Mouse (Mus musculus) left cerebral cortex, adult 2 months (tissue): ENCODE data around the gene Bloc1s5. TPM values are rescaled to one million over a fixed set of nuclear protein-coding genes. Genes with fewer than 3 reads are reported as not detected.
"Not testable (repeated sequence)": the region's sequence is repeated elsewhere in the genome, so short reads cannot be mapped to it uniquely, and the experiment has no call there.

Experiments
- DNase-seq, 2 experiments: peaks; one replicate each; pipeline ENCODE4 v3.0.0; 2021 to 2022; ENCODE audit warnings: low spot score in 2 of 2, mixed read lengths in 1 of 2; ENCODE audit errors: extremely low spot score in 1 of 2
- H3K27ac ChIP-seq: fragments of 200-600 bp; 2 replicates; pipeline ENCODE4 v1.8.1; 2022
- H3K4me3 ChIP-seq: fragments of 200-600 bp; 2 replicates; pipeline ENCODE4 v1.8.1; 2022
- CTCF ChIP-seq: fragments of 200-600 bp; IDR thresholded peaks from 2 replicates; pipeline ENCODE4 v1.8.1; 2022; ENCODE audit warnings: antibody characterized with exemption, mild to moderate bottlenecking, moderate library complexity
- intact Hi-C: fragments of 180-260 bp; cut with DNase I; formaldehyde crosslinking; loops from one replicate; pipeline ENCODE4 v1.15.1; 2025
- long read RNA-seq, 2 experiments: library from polyadenylated mRNA; stranded (forward); transcript quantifications; one replicate each; pipeline ENCODE4 v2.0.0; 2021; ENCODE audit warnings: borderline mapping rate in 2 of 2
- total RNA-seq, 2 experiments: library from RNA; stranded (reverse); gene quantifications; 2 replicates each; pipeline ENCODE4 v1.2.3; 2021

The Bloc1s5 gene
- total RNA-seq = 1 to 10 TPM; 9.6 to 9.8 TPM
- long read RNA-seq, experiment 1, full-length matches to known transcripts = 11 of 18 reads
- long read RNA-seq, experiment 1, partial matches to known transcripts = 0 of 18 reads
- long read RNA-seq, experiment 1, other reads (novel, unspliced or antisense) = 7 of 18 reads
- long read RNA-seq, experiment 2, full-length matches to known transcripts = 9 of 12 reads
- long read RNA-seq, experiment 2, partial matches to known transcripts = 0 of 12 reads
- long read RNA-seq, experiment 2, other reads (novel, unspliced or antisense) = 3 of 12 reads

DNA sequence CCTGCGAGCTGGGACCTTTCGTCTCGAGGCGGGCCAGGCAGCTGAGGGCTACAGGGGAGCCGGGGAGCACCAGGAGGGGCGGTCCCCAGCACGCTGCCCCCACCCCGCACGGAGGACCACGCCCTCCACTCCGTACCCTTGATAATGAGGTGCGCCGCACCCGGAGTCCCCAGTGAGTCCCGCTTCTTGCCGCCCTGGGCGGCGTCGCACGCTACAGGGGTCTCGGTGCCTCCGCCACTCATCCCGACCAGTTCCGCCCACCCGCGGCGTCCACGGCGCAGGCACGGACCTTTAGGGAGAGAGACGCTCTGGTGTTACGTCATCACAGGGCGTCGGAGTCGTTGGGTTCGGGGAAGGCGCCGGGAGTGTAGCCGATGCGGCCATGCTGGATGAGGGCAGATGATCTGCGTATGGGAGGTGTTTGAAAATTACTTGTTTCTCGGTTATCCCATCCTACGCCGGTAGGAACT, at the start of gene Bloc1s5:
Gene Bloc1s5, minus strand, starts transcription at position 310 of the 470 bp plus-strand sequence.
- Histone ChIP-seq H3K27ac (peak within 1 kb of the TSS; percentile 92), H3K4me3 (peak within 1 kb of the TSS; percentile 71)
- peak; percentile 95 to 96 for DNase-seq
- intact Hi-C loops = loop anchor here (1.0 kb wide), 1 partner anchor 23 kb away; no protein-coding TSS in a partner anchor
- no peak; the same call in 1 of the 2 replicates for TF ChIP-seq CTCF

DNA sequence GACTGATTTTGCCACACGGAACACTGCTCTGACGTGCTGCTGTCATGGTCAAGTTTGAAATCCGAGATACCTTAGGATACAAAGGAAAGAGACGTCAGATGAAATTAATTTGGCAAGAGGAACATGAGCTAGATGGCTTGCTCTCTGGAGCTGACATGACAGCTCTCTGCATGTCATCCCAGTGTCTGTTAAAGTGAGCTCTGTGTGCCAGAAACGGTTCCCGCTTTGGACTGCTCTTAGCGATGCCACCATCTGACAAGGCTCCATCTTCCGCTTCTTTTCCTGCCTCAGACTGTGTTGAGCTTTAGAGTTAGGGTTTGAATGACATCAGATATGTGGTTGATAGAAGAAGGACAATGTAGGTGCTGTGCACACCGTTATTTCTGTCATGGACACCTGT, 37.4 kb upstream of the Bloc1s5 start:
- no peak overlapping the region for H3K4me3 ChIP-seq
- intact Hi-C loops = no loop called here
- no peak for DNase-seq
- TF ChIP-seq CTCF = no peak
- H3K27ac ChIP-seq = no peak overlapping the region

DNA sequence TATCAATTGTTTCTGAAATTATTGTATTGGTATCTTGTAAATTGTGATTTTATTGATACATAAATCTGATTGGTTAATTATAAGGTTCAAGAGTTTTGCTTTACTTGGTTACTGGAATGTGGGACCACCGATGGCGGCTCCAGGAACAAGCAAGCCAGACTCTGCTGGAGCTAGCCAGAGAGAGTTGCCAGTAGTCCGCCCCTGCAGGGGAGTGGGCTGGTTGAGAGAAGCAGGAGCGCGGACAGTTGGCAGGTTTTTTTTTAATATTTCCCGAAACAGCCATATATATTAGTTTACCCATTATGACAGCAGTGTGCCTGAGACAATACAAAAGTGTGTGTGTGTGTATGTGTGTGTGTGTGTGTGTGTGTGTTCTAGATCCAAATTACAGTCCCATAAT, 36.5 kb upstream of the Bloc1s5 start:
- DNase-seq, H3K4me3 ChIP-seq, intact Hi-C loops: not testable (repeated sequence)

DNA sequence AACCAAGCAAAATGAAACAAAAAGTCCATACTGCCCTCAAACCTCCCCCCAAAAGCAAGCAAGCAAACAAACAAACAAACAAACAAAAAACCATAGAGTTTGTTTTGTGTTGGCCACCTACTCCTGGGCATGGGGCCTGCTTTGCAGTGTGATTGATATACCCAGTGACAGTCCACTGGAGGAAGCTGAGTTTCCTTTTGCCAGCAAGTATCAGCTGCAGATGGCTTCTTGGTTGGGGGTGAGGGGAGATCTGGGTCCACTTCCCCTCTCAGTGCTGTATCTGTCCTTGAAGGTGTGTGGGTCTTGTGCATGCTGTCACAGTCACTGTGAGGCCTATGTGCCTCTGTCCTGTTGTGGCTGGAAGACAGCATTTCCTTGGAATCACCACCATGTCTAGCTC, 35.1 kb upstream of the Bloc1s5 start:
- Histone ChIP-seq H3K4me3 (no peak overlapping the region), H3K27ac (no peak overlapping the region)
- intact Hi-C loops = no loop called here
- DNase-seq = no peak
- no peak for TF ChIP-seq CTCF

More for the DNA sequence above, 36.5 kb upstream of the Bloc1s5 start:
- H3K27ac ChIP-seq = not testable (repeated sequence)

DNA sequence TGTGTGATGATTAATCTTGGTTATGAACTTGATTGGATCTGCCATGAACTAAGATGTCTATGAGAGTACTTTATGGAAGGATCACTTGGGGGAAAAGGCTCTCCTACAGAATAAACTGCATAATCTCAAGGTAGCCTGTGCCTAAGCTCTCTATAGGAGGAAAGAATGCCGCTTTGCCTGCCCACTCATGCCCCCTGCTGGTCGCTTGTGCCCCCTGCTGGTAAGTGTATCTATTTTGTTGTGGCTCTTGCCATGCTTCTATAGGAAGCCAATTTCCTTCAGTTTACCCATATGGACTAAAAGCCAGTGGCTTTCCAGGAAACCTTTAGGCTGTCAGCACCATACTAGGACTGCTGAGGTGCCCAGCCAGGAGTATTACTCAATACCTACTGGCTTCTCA, 33.6 kb upstream of the Bloc1s5 start:
- intact Hi-C loops = no loop called here

DNA sequence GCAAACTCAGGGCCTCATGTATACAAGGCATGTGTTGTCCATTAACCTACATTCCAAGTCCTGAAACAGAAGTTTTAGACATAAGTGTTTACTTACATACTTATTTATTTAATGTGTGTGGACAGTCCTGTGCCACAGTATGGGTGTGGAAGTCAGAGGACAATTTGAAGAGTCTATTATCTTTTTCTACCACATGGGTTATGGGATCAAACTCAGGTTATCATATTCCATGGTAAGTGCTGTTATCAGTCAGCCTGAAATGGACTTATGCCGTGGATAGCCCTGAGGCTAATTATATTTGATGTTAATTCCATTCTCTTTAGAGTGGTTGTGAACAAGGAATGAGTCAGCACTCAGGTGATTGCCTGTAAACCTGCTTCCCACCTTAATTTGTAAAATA, 29.8 kb upstream of the Bloc1s5 start:
- Histone ChIP-seq H3K27ac (no peak overlapping the region), H3K4me3 (no peak overlapping the region)
- no peak for TF ChIP-seq CTCF
- DNase-seq = no peak
- intact Hi-C loops = no loop called here

More for the DNA sequence above, 33.6 kb upstream of the Bloc1s5 start:
- no peak for DNase-seq
- Histone ChIP-seq H3K4me3 (no peak overlapping the region), H3K27ac (no peak overlapping the region)
- peak; percentile 52 for TF ChIP-seq CTCF

DNA sequence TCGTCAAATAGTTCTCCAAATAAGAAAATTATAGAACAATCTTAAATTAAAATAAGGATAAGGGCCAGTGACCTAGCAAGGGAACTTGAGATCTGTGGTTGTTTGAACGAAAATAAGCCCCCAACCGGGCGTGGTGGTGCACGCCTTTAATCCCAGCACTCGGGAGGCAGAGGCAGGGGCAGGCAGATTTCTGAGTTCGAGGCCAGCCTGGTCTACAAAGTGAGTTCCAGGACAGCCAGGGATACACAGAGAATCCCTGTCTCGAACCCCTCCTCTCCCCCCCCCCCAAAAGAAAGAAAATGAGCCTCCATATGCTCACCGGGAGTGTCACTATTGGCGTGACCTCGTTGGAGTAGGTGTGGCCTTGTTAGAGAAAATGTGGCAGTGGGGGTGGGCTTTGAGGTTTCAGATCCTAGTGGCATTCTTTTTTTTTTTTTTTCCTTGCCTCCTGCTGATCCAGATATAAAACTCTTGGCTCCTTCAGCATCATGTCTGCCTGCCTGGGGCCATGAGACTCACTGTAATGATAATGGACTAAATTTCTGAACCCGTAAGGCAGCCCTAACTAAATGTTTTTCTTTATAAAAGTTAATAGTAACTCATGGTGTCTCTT, 24.7 kb upstream of the Bloc1s5 start:
- intact Hi-C loops = loop anchor here (2.0 kb wide), 1 partner anchor 301 kb away; the partner anchor contains the start of gene Slc35b3
- H3K27ac ChIP-seq = no peak overlapping the region
- DNase-seq = no peak
- TF ChIP-seq CTCF = no peak
- no peak overlapping the region for H3K4me3 ChIP-seq

DNA sequence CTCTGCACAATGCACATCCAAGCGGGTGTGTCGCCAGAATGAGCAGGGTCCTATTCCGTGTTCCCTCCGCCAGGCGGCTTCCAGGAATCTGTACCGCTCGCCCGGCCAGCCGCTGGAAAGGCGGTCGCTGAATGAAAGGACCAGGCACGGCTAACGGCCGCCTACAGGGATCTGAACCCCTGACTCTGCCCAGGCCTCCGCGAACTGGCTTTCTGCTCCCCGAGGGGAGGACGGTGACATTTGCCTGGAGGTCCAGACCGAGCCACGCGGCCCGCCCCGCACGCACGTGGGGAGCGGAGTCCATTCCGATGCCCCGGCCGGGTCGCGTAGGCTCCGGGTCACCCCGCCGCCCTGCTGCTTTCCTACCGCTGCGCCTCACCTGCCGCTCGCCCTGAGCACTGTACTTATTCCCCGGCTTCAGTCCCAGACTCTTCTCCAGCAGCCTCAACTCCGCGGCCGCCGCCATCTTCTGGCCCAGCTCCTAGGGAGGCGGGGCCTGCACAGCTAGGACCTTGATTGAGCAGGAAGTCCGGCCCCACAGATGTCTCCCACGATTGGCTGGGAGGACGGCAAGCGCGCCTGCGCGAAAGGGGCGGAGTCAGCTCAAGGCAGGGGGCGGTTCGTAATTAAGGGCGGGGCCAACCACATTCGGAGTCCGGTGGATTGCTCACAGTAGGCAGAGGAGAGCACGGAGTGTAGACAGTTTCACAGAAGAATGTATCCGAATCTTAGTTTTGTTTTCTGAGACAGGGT, 23.8 kb upstream of the Bloc1s5 start, which contains the start of gene Eef1e1:
Gene Eef1e1, minus strand, starts transcription at position 531 of the 753 bp plus-strand sequence.
- intact Hi-C loops = loop anchor here (1.0 to 2.0 kb wide), 2 partner anchors 23 to 302 kb away; partner anchors contain the start of genes Bloc1s5 and Slc35b3
- H3K4me3 ChIP-seq = peak within 1 kb of the TSS; percentile 95
- H3K27ac ChIP-seq = peak within 1 kb of the TSS; percentile 66
- peak; percentile 91 to 93 for DNase-seq
- peak; percentile 77 for TF ChIP-seq CTCF

DNA sequence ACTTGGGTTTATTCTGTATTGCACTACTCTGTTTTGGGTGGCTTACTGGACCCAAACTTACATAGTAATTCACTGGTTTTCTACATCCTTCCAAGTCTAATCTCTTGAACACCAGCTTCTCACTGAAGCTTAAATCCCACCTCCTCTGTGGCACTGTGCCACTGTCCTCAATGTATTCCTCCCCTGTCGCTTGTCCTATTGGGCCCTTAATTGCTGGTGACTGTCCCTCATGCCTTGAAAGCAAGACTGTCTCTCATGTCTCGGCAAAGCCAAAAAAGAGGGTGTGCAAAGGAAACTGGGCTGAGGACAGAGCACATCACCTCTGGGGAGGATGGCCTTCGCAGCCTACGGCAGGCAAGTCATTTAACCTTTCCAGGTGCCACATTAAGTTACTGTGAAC, 23.0 kb upstream of the Bloc1s5 start:
- no peak overlapping the region for H3K27ac ChIP-seq
- no peak for DNase-seq
- intact Hi-C loops = loop anchor here (1.0 to 2.0 kb wide), 2 partner anchors 23 to 303 kb away; partner anchors contain the start of genes Bloc1s5 and Slc35b3
- H3K4me3 ChIP-seq = peak overlapping the region; percentile 95
- no peak for TF ChIP-seq CTCF

DNA sequence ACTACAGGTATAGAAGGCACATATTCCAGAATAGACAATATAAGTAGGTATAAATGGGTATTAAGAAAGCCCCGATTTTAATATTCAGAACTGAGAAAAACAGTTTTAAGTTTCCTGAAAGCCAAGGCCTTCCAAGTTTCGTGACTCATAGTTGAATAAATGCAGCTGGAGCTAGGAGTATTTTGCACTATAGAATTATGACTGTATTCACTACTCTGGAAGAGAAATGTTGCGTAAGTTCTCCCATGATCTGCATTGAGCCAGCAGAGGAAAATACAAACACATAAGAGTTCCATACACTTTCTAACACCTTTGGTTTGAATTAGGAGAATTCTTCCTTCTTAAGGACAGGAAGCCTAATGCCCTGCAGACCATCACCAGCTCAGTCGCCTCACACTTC, 15.4 kb upstream of the Bloc1s5 start:
- Histone ChIP-seq H3K4me3 (no peak overlapping the region), H3K27ac (no peak overlapping the region)
- DNase-seq = no peak
- no peak for TF ChIP-seq CTCF
- intact Hi-C loops = no loop called here

DNA sequence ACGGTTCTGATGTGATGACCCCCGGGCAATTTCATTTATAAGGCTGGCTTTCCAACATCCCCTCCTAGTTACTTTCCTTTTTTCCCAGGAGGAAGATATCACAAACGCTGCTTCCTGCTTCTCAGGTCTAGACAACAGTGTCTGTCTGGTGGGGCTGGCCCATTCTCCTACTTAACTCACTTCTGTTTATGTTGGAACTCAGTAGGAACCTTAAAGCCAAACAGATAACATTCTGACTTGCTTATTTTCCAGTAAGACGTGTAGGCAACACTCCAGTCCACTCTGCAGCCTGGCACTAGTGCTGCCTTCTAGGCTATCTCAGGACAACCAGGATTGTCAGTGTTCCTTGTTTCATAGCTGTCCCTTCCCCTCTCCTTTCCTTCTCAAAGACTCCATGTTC, 14.2 kb upstream of the Bloc1s5 start:
- TF ChIP-seq CTCF = no peak
- no peak overlapping the region for H3K27ac ChIP-seq
- intact Hi-C loops = no loop called here
- H3K4me3 ChIP-seq = no peak overlapping the region
- DNase-seq = no peak

DNA sequence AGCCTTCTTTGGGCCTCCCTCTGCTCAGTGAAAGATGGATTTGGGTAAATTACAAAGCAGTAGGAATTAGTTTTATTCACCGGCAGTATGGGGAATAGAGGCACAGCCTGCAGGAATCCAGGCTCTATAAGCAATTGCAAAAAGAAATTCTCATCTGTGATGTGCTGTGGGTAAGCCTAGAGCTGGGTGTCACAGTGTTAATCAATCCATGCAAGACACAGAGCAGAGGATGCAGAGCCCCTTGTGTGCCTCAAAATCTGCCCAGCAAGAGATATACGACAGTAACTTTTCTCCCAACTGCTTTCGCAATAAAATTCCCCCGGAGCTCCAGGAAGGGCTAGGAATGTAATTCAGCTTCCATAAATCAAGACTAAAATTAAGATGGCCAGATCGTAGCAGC, 6.5 kb upstream of the Bloc1s5 start:
- no peak for TF ChIP-seq CTCF
- DNase-seq = no peak
- intact Hi-C loops = no loop called here
- no peak overlapping the region for H3K4me3 ChIP-seq
- no peak overlapping the region for H3K27ac ChIP-seq
